Mouse (Mus musculus) bone marrow, adult 2 months (tissue): ENCODE results near the gene Tor3a. TPM values are rescaled to one million over a fixed set of nuclear protein-coding genes. Genes with fewer than 3 reads are reported as not detected.

ENCODE experiments used
- H3K27ac ChIP-seq: fragments of 200-500 bp; 2 replicates; pipeline ENCODE4 v1.5.1; 2012; ENCODE audit warnings: low read depth, mild to moderate bottlenecking, control low read depth, inconsistent platforms, low read length; ENCODE audit not compliant: control insufficient read depth, poor library complexity, insufficient read depth
- H3K4me1 ChIP-seq: fragments of 200-500 bp; 2 replicates; pipeline ENCODE4 v1.6.1; 2011; ENCODE audit warnings: low read length; ENCODE audit not compliant: control insufficient read depth, insufficient read depth
- H3K4me3 ChIP-seq: fragments of 200-500 bp; replicated peaks from 2 replicates; pipeline ENCODE3; 2011; ENCODE audit warnings: mild to moderate bottlenecking, low read depth, low read length, control low read depth; ENCODE audit not compliant: control insufficient read depth
- CTCF ChIP-seq: fragments of 200-500 bp; IDR thresholded peaks from 2 replicates; pipeline ENCODE4 v1.5.1; 2011; ENCODE audit warnings: low read length, control low read depth; ENCODE audit not compliant: control insufficient read depth, insufficient read depth
- POLR2A ChIP-seq: fragments of 200-500 bp; IDR thresholded peaks from 2 replicates; pipeline ENCODE4 v1.6.1; 2011; ENCODE audit warnings: low read depth, mild to moderate bottlenecking, control low read depth, low read length, borderline replicate concordance; ENCODE audit not compliant: control insufficient read depth
- WGBS: fragments of 180-500 bp; shearing (Covaris S2); methylation state at CpG from one replicate; pipeline ENCODE4 v1.1.7; 2018; 5-methylcytosine and 5-hydroxymethylcytosine counted together
- polyA plus RNA-seq: library from polyadenylated mRNA; stranded (reverse); fragments of >200 nt; gene quantifications from 2 replicates; pipeline ENCODE4 v1.2.4, GENCODE M21; 2011; ENCODE audit warnings: low replicate concordance; ENCODE audit not compliant: missing spikeins, insufficient read depth, insufficient read length

Gene Tor3a
- polyA plus RNA-seq, 1 experiment, result 19.2 TPM

- WGBS, result 49% methylated on average over 13 of the region's 13 CpGs
- no peak overlapping the region for H3K4me3 ChIP-seq
- H3K4me1 ChIP-seq, result no peaks in the 10 kb centered on the region; the same call in 1 of the 2 replicates
- no peak for TF ChIP-seq POLR2A
- TF ChIP-seq CTCF, result no peak
- no peak overlapping the region for H3K27ac ChIP-seq
These were observed 14.1 kb downstream of the Tor3a start for GRCm38 (mm10) chr1:156659906-156660659.

GRCm38 (mm10) chr1:156658676-156659075 is 15.5 kb downstream of the Tor3a start:
- H3K4me1 ChIP-seq, result no peaks in the 10 kb centered on the region; the same call in 1 of the 2 replicates
- WGBS, result 72% methylated on average over 5 of the region's 5 CpGs
- no peak overlapping the region for H3K4me3 ChIP-seq
- TF ChIP-seq POLR2A (no peak), CTCF (no peak)
- H3K27ac ChIP-seq, result no peak overlapping the region

- TF ChIP-seq CTCF (no peak), POLR2A (no peak)
- H3K4me3 ChIP-seq, result no peak overlapping the region
- no peak overlapping the region for H3K27ac ChIP-seq
- no peaks in the 10 kb centered on the region; the same call in 1 of the 2 replicates for H3K4me1 ChIP-seq
- 82% methylated on average over 4 of the region's 4 CpGs for WGBS
These were observed 16.6 kb downstream of the Tor3a start for GRCm38 (mm10) chr1:156657523-156657922.

- Histone ChIP-seq H3K4me1 (no peaks in the 10 kb centered on the region; the same call in 1 of the 2 replicates), H3K27ac (no peak overlapping the region)
These were observed 19.2 kb downstream of the Tor3a start for GRCm38 (mm10) chr1:156654735-156655530.

GRCm38 (mm10) chr1:156652189-156652822 is 21.9 kb downstream of the Tor3a start:
- Histone ChIP-seq H3K4me1 (no peaks in the 10 kb centered on the region; the same call in 1 of the 2 replicates), H3K27ac (no peak overlapping the region), H3K4me3 (no peak overlapping the region)
- TF ChIP-seq POLR2A (no peak), CTCF (no peak)
- 31% methylated on average over 6 of the region's 6 CpGs for WGBS

More at GRCm38 (mm10) chr1:156654735-156655530, 19.2 kb downstream of the Tor3a start:
- TF ChIP-seq POLR2A (no peak), CTCF (no peak)
- 75% methylated on average over 13 of the region's 13 CpGs for WGBS
- no peak overlapping the region for H3K4me3 ChIP-seq

- TF ChIP-seq POLR2A, result no peak
- TF ChIP-seq CTCF, result no peak
- Histone ChIP-seq H3K4me3 (no peak overlapping the region), H3K27ac (no peak overlapping the region), H3K4me1 (no peaks in the 10 kb centered on the region; the same call in 1 of the 2 replicates)
- whole genome bisulfite sequencing, result 85% methylated on average over 9 of the region's 9 CpGs
These were observed 23.5 kb downstream of the Tor3a start for GRCm38 (mm10) chr1:156650631-156651030.

- no peak for TF ChIP-seq CTCF
- no peak for TF ChIP-seq POLR2A
- no peak overlapping the region for H3K27ac ChIP-seq
- no peak overlapping the region for H3K4me3 ChIP-seq
- 66% methylated on average over 2 of the region's 2 CpGs for WGBS
- H3K4me1 ChIP-seq, result no peaks in the 10 kb centered on the region
These were observed 25.5 kb downstream of the Tor3a start for GRCm38 (mm10) chr1:156648705-156649104.

- Histone ChIP-seq H3K4me1 (no peaks in the 10 kb centered on the region), H3K4me3 (no peak overlapping the region), H3K27ac (no peak overlapping the region)
- TF ChIP-seq CTCF, result no peak
- no peak for TF ChIP-seq POLR2A
- WGBS, result 87% methylated on average over 4 of the region's 4 CpGs
These were observed 28.2 kb downstream of the Tor3a start for GRCm38 (mm10) chr1:156645971-156646370.
